In genomic region chr8:125700407-125700806, GRCm38 (mm10) we compare ENCODE assay signal across 27 mouse cellular contexts. TPM values are rescaled to one million over a fixed set of nuclear protein-coding genes. Genes with fewer than 3 reads are reported as not detected.
A peak's percentile ranks its signal among the peaks of the same experiment; 100 is the strongest.
DNase-seq lines count a peak whose midpoint lies in the region; ATAC-seq and TF ChIP-seq lines count a peak whose summit lies in the region.
"Had no signal": no experiment of that assay in that cellular context is flagged by ENCODE, and none has a peak within 500 bp of the region (broad histone marks: within the 10 kb centered on the region; RNA-seq: fewer than 3 reads in every experiment).

No protein-coding gene starts in this region.

- peak; percentile 97 for DNase-seq in ES-CJ7 (ENCODE audit: low read depth, low spot score)
- DNase-seq in R1 (ENCODE audit: low read depth, low spot score) = peak; percentile 93
- DNase-seq in ZHBTc4 (ENCODE audit: low read depth, low spot score) = peak; percentile 91
- DNase-seq in kidney, postnatal 25 days = no peak
- no peak for DNase-seq in layer of hippocampus, adult 9-10 months (ENCODE audit: low spot score)
- DNase-seq in forebrain, embryonic 10.5 days (ENCODE audit: extremely low spot score, low spot score) = no peak
- DNase-seq: adrenal gland, adult 2 months; adrenal gland, postnatal 10 days; adrenal gland, postnatal 25 days; cerebellum, adult 11 months; cerebellum, adult 18-20 months; cerebellum, adult 8-10 months; cerebellum, adult 9-11 months; cerebellum, postnatal 14 days; cerebellum, postnatal 36 days; embryo, embryonic 11 days; forebrain, postnatal 0 days had no signal

- H3K4me3 ChIP-seq in E14TG2a.4 (replicated peaks; ENCODE audit: low read length) = peak overlapping the region; percentile 60
- H3K4me3 ChIP-seq in kidney, embryonic 15.5 days (replicated peaks) = no peak overlapping the region
- H3K4me3 ChIP-seq in forebrain, embryonic 10.5 days = no peak overlapping the region
- H3K4me3 ChIP-seq: embryonic facial prominence, embryonic 13.5 days; embryonic facial prominence, embryonic 15.5 days; erythroblast, embryonic 14.5 days; forebrain, embryonic 13.5 days; forebrain, embryonic 15.5 days had no signal

- no peak for TF ChIP-seq CTCF in E14TG2a.4 (conservative IDR thresholded peaks at IDR 0.05; ENCODE audit: low read length)

- no peak overlapping the region for H3K4me2 ChIP-seq in kidney, embryonic 15.5 days
- H3K4me2 ChIP-seq: embryonic facial prominence, embryonic 13.5 days; embryonic facial prominence, embryonic 15.5 days; forebrain, embryonic 13.5 days; forebrain, embryonic 15.5 days had no signal

- peaks cover 22% of the 10 kb centered on the region for H3K36me3 ChIP-seq in E14TG2a.4 (ENCODE audit: insufficient read depth, low read length)
- no peaks in the 10 kb centered on the region for H3K36me3 ChIP-seq in kidney, embryonic 15.5 days
- no peaks in the 10 kb centered on the region for H3K36me3 ChIP-seq in forebrain, embryonic 10.5 days (replicated peaks)
- H3K36me3 ChIP-seq: embryonic facial prominence, embryonic 13.5 days; embryonic facial prominence, embryonic 15.5 days; forebrain, embryonic 15.5 days; G1E had no signal

- 71% methylated on average over 7 of the region's 7 CpGs for WGBS in kidney, embryonic 15.5 days
- WGBS in forebrain, embryonic 10.5 days = 83% methylated on average over 7 of the region's 7 CpGs

- no peak for ATAC-seq in kidney, embryonic 15.5 days (replicated peaks; ENCODE audit: low FRiP score)
- ATAC-seq: forebrain, embryonic 13.5 days; forebrain, embryonic 15.5 days; forebrain, postnatal 0 days; Patski had no signal

- peaks cover 45% of the 10 kb centered on the region for H3K9me3 ChIP-seq in E14TG2a.4 (ENCODE audit: low read length)
- H3K9me3 ChIP-seq in kidney, embryonic 15.5 days (replicated peaks) = no peaks in the 10 kb centered on the region
- H3K9me3 ChIP-seq in forebrain, embryonic 10.5 days = no peaks in the 10 kb centered on the region
- H3K9me3 ChIP-seq: embryonic facial prominence, embryonic 13.5 days; embryonic facial prominence, embryonic 15.5 days; forebrain, embryonic 13.5 days; forebrain, embryonic 15.5 days had no signal

- peaks cover 64% of the 10 kb centered on the region for H3K4me1 ChIP-seq in E14TG2a.4 (replicated peaks; ENCODE audit: low read depth, low read length)
- peaks cover 13% of the 10 kb centered on the region for H3K4me1 ChIP-seq in kidney, embryonic 15.5 days
- H3K4me1 ChIP-seq in forebrain, embryonic 10.5 days = no peaks in the 10 kb centered on the region
- H3K4me1 ChIP-seq: embryonic facial prominence, embryonic 13.5 days; embryonic facial prominence, embryonic 15.5 days had no signal

- H3K27ac ChIP-seq in kidney, embryonic 15.5 days = no peak overlapping the region
- no peak overlapping the region for H3K27ac ChIP-seq in forebrain, embryonic 10.5 days
- H3K27ac ChIP-seq: embryonic facial prominence, embryonic 13.5 days; embryonic facial prominence, embryonic 15.5 days; forebrain, embryonic 13.5 days; forebrain, embryonic 15.5 days had no signal

- H3K27me3 ChIP-seq in E14TG2a.4 (ENCODE audit: insufficient read depth, low read length) = no peaks in the 10 kb centered on the region
- H3K27me3 ChIP-seq in kidney, embryonic 15.5 days = no peaks in the 10 kb centered on the region
- no peaks in the 10 kb centered on the region for H3K27me3 ChIP-seq in forebrain, embryonic 10.5 days (ENCODE audit: poor library complexity, severe bottlenecking)
- H3K27me3 ChIP-seq: embryonic facial prominence, embryonic 13.5 days; embryonic facial prominence, embryonic 15.5 days; forebrain, embryonic 13.5 days; forebrain, embryonic 15.5 days; Patski had no signal

- no peak overlapping the region for H3K9ac ChIP-seq in kidney, embryonic 15.5 days
- H3K9ac ChIP-seq: embryonic facial prominence, embryonic 13.5 days; embryonic facial prominence, embryonic 15.5 days; forebrain, embryonic 13.5 days; forebrain, embryonic 15.5 days; forebrain, postnatal 0 days had no signal

RNA-seq across cellular contexts. Expression of gene Ntpcr, which starts 29.4 kb away (rescaled TPM):
- 23.1 and 28.7 TPM in 2 replicates for polyA plus RNA-seq in kidney, embryonic 15.5 days (2015; fragmentation: Nextera tagmentation; extraction: Ambion mirVana)
- polyA plus RNA-seq in forebrain, embryonic 10.5 days (2016; fragmentation: Nextera tagmentation; extraction: Ambion mirVana) = 17.2 and 17.8 TPM in 2 replicates
- polyA plus RNA-seq: G1E had no signal

RNA-seq across cellular contexts. Expression of gene Map10, which starts 30.8 kb away (rescaled TPM):
- polyA plus RNA-seq in kidney, embryonic 15.5 days (2015; fragmentation: Nextera tagmentation; extraction: Ambion mirVana) = 6.1 and 7.1 TPM in 2 replicates
- polyA plus RNA-seq in forebrain, embryonic 10.5 days (2016; fragmentation: Nextera tagmentation; extraction: Ambion mirVana) = 6.7 and 7.6 TPM in 2 replicates
- polyA plus RNA-seq: C2C12; erythroblast, embryonic 14.5 days; G1E; Patski had no signal

Comparison
In these comparisons a context has a peak if more than half of its experiments do, and no peak if none do; other contexts are left out.
1. DNase-seq: peak in ES-CJ7 (single experiment), R1 (single experiment) and ZHBTc4 (single experiment); none in kidney, postnatal 25 days (0 of 2), layer of hippocampus, adult 9-10 months (single experiment) and forebrain, embryonic 10.5 days (single experiment).